Mouse (Mus musculus) lung, embryonic 16.5 days (tissue): Measurements from ENCODE around the gene Stk24. TPM values are rescaled to one million over a fixed set of nuclear protein-coding genes. Genes with fewer than 3 reads are reported as not detected.

ENCODE experiments used
- ATAC-seq: fragments of 200-750 bp; cut with Nextera tagmentation; 2 replicates; pipeline ENCODE4 v1.8.0; 2017; ENCODE audit warnings: low read depth, mild to moderate bottlenecking, moderate library complexity
- H3K27ac ChIP-seq: fragments of 300-500 bp; sonication (generic); 2 replicates; pipeline ENCODE4 v1.5.1; 2014; ENCODE audit warnings: mild to moderate bottlenecking, control low read depth, low read length
- H3K27me3 ChIP-seq: fragments of 300-500 bp; sonication (generic); 2 replicates; pipeline ENCODE4 v1.6.1; 2014; ENCODE audit warnings: low read depth, low read length, mixed read lengths; ENCODE audit not compliant: control insufficient read depth, insufficient read depth
- H3K36me3 ChIP-seq: fragments of 300-500 bp; sonication (generic); 2 replicates; pipeline ENCODE4 v1.6.1; 2014; ENCODE audit warnings: low read length; ENCODE audit not compliant: control insufficient read depth, insufficient read depth
- H3K4me1 ChIP-seq: fragments of 300-500 bp; sonication (generic); replicated peaks from 2 replicates; pipeline ENCODE4 v1.6.1; 2014; ENCODE audit warnings: low read length, mixed read lengths; ENCODE audit not compliant: control insufficient read depth, insufficient read depth
- H3K4me2 ChIP-seq: fragments of 300-500 bp; sonication (generic); 2 replicates; pipeline ENCODE4 v1.6.1; 2014; ENCODE audit warnings: low read depth, low read length, control low read depth
- H3K4me3 ChIP-seq: fragments of 300-500 bp; sonication (generic); 2 replicates; pipeline ENCODE4 v1.5.1; 2014; ENCODE audit warnings: mild to moderate bottlenecking, low read length, control low read depth
- H3K9ac ChIP-seq: fragments of 300-500 bp; sonication (generic); 2 replicates; pipeline ENCODE4 v1.6.1; 2014; ENCODE audit warnings: low read length, control low read depth
- H3K9me3 ChIP-seq: fragments of 300-500 bp; sonication (generic); 2 replicates; pipeline ENCODE4 v1.6.1; 2016; ENCODE audit warnings: low read length; ENCODE audit not compliant: control insufficient read depth
- WGBS: fragments of 180-500 bp; shearing (Covaris S2); extraction: QIAGEN DNeasy Blood & Tissue Kit; methylation state at CpG from one replicate; pipeline ENCODE4 v1.1.7; 2014; 5-methylcytosine and 5-hydroxymethylcytosine counted together
- polyA plus RNA-seq: library from polyadenylated mRNA; unstranded; fragments of >200 nt; fragmentation: Nextera tagmentation; extraction: Ambion mirVana; gene quantifications from 2 replicates; pipeline ENCODE4 v1.2.1, GENCODE M21; 2015

Gene Stk24
- polyA plus RNA-seq, 1 experiment from 2014 or later: 35.9 TPM

DNA sequence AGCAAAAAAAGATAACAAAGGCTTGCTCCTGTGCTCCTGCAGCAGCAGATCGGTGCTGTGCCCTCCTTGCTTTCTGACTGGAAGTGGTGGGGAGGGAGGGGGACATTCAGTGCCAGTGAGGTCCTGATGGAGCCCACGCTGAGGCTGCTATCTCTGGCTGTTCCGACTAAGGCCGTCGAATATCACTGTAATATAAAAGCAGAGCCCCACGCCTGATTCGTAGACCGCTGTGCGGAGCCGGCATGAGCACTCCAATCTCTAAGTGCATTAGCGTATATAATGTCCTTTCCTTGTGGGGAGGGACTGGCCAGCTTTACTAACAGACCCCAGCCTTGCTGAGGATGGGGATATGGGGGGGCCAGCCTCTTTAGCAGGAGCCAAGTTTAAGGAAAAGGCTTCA, 120.5 kb downstream of the Stk24 start:
- H3K27ac ChIP-seq: no peak overlapping the region
- H3K27me3 ChIP-seq: no peaks in the 10 kb centered on the region
- H3K9ac ChIP-seq: no peak overlapping the region
- no peaks in the 10 kb centered on the region for H3K9me3 ChIP-seq
- peaks cover 6% of the 10 kb centered on the region; the same call in 1 of the 2 replicates for H3K36me3 ChIP-seq
- H3K4me2 ChIP-seq: no peak overlapping the region
- peaks cover 16% of the 10 kb centered on the region for H3K4me1 ChIP-seq
- WGBS: 73% methylated on average over 11 of the region's 11 CpGs
- ATAC-seq: no peak
- H3K4me3 ChIP-seq: no peak overlapping the region

DNA sequence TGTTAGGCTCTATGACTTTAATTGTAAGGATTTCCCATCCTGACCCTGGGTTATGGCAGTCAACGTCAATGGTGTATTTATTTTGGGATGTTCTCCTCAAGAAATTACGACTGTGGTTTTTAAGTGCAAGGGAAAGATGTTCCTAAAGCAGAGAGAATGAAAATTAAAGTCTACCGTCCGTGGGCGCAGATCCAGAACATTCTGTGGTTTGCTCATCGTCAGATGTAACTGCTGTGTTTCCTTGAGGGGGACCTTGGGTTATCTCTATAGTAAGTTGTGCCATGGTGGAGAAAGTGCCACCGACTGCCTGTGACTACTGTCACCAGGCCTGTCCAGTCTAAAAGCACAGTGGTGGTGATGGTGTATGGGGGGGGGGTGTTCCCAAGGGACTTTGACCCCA, 122.9 kb downstream of the Stk24 start:
- Histone ChIP-seq H3K4me2 (no peak overlapping the region), H3K4me3 (no peak overlapping the region), H3K9ac (no peak overlapping the region), H3K27me3 (no peaks in the 10 kb centered on the region), H3K9me3 (no peaks in the 10 kb centered on the region), H3K27ac (no peak overlapping the region), H3K4me1 (peaks cover 3% of the 10 kb centered on the region), H3K36me3 (peaks cover 6% of the 10 kb centered on the region; the same call in 1 of the 2 replicates)
- no peak for ATAC-seq
- WGBS: 84% methylated on average over 7 of the region's 7 CpGs

DNA sequence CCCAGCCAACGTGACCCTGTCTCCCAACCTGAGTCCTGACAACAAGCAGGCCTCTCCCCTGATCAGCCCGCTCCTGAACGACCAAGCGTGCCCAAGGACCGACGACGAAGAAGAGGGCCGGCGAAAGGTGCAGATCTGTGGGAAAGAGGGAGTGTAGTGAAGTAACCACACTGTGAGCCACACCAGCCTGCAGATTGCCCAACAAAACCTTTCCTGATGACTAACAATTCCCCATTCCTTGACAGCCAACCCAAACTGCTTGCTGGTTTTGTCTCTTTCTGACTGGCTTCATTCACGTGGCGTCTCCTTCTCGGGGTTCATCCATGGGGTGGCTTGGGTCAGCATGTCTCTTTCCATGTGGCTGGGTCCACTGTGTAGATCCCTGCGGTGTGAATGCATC, 124.3 kb downstream of the Stk24 start:
- no peak overlapping the region for H3K4me2 ChIP-seq
- H3K36me3 ChIP-seq: peaks cover 6% of the 10 kb centered on the region; the same call in 1 of the 2 replicates
- H3K27ac ChIP-seq: no peak overlapping the region
- H3K9me3 ChIP-seq: no peaks in the 10 kb centered on the region
- peaks cover 3% of the 10 kb centered on the region; the same call in 1 of the 2 replicates for H3K4me1 ChIP-seq
- WGBS: 84% methylated on average over 13 of the region's 13 CpGs
- no peaks in the 10 kb centered on the region for H3K27me3 ChIP-seq
- no peak overlapping the region for H3K4me3 ChIP-seq
- no peak for ATAC-seq
- no peak overlapping the region for H3K9ac ChIP-seq

DNA sequence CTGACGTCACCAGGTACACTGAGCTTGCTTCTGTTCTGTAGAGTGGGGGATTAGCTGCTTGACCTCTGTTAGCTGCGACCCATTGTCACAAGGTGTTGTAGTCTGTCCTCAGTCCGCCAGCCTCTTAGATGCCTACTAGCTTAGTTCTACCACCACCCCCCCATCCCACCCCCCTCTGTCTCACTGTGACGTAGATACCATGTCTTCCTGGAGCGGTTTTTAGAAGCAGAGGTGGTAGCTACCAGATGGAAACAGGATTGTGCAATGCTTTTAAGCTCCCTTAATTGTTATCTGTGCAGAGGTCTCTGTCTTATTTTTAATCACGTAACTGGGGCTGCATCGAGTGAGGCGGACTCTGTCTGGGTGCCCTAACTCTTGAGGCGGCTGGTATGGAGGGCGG, 124.9 kb downstream of the Stk24 start:
- H3K36me3 ChIP-seq: peaks cover 9% of the 10 kb centered on the region
- ATAC-seq: no peak
- 86% methylated on average over 10 of the region's 10 CpGs for WGBS

DNA sequence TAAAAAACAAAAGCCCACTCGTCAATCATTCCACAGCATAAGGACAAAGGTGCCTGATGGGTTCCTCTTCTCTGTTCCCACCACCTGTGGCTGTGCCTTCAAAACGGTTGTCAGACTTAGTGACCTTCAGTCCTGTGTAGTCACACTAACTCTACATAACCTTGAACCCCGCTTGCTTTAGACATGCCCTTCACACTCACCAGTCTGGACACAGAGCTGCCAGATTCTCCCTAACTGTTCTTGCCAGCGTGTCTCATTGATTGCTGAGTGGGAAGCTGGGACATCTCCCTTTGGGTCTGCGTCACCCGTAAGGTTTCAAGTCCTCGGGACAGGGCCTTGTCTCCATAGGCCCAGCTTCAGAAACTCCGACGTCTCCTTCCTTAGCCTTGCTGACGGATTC, 127.3 kb downstream of the Stk24 start:
- peaks cover 4% of the 10 kb centered on the region for H3K36me3 ChIP-seq

More for the DNA sequence above, 124.9 kb downstream of the Stk24 start:
- no peak overlapping the region for H3K4me2 ChIP-seq
- peaks cover 3% of the 10 kb centered on the region; the same call in 1 of the 2 replicates for H3K4me1 ChIP-seq
- H3K9me3 ChIP-seq: no peaks in the 10 kb centered on the region
- no peak overlapping the region for H3K4me3 ChIP-seq
- no peak overlapping the region for H3K27ac ChIP-seq
- H3K27me3 ChIP-seq: no peaks in the 10 kb centered on the region
- no peak overlapping the region for H3K9ac ChIP-seq

DNA sequence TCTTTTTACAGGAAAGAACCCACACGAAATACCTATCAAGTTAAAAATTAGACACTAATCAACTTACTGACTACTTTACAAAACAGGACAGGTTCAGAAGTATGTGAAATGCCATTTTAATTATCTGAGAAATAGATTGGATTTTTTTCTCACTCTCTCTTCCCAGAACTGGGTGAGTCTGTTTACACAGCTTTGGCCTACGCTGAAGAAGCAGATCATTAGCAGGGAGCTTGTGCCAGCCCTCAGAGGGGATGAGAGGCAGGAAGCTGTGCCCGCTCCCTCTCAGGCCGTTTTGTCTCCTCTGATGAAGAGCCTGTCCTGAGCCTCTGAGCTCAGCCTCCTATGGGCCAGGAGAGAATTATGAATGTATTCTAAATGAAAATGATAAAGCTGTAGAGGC, 128.1 kb downstream of the Stk24 start:
- 32% methylated on average over 4 of the region's 4 CpGs for whole genome bisulfite sequencing
- H3K9ac ChIP-seq: no peak overlapping the region
- H3K9me3 ChIP-seq: no peaks in the 10 kb centered on the region
- no peak overlapping the region for H3K4me3 ChIP-seq
- peaks cover 10% of the 10 kb centered on the region for H3K4me1 ChIP-seq
- ATAC-seq: no peak
- peaks cover 3% of the 10 kb centered on the region for H3K36me3 ChIP-seq
- no peak overlapping the region for H3K4me2 ChIP-seq
- H3K27me3 ChIP-seq: no peaks in the 10 kb centered on the region
- H3K27ac ChIP-seq: no peak overlapping the region

More for the DNA sequence above, 127.3 kb downstream of the Stk24 start:
- no peak overlapping the region for H3K27ac ChIP-seq
- 87% methylated on average over 10 of the region's 10 CpGs for WGBS
- no peaks in the 10 kb centered on the region for H3K27me3 ChIP-seq
- H3K9me3 ChIP-seq: no peaks in the 10 kb centered on the region
- H3K4me1 ChIP-seq: peaks cover 10% of the 10 kb centered on the region
- H3K4me2 ChIP-seq: no peak overlapping the region
- no peak for ATAC-seq
- H3K9ac ChIP-seq: no peak overlapping the region
- H3K4me3 ChIP-seq: no peak overlapping the region

DNA sequence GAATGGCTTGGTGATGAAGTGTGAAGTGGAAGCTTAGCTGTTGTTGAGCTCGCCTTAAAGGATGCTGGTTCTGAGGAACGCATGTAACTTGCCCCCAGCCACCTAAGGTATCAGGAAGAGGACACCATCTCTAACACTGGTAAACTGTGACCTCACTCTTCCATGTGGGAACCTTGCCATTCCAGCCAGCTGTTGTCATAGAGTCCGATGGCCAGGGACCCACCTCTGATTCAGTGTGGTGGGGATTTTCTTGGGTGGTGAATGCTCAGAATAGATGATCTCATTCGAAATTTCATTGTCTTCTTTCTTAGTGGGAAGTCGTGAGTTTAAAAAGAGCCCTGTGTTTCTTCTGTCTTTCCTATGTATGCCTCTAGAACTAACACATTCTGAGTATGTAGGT, 128.7 kb downstream of the Stk24 start:
- no peaks in the 10 kb centered on the region for H3K9me3 ChIP-seq
- H3K36me3 ChIP-seq: peaks cover 3% of the 10 kb centered on the region
- no peak overlapping the region for H3K4me3 ChIP-seq
- no peak overlapping the region for H3K4me2 ChIP-seq
- H3K27ac ChIP-seq: no peak overlapping the region
- no peak overlapping the region for H3K9ac ChIP-seq
- no peak for ATAC-seq
- 71% methylated on average over 5 of the region's 5 CpGs for WGBS
- no peaks in the 10 kb centered on the region for H3K27me3 ChIP-seq
- peaks cover 10% of the 10 kb centered on the region for H3K4me1 ChIP-seq

DNA sequence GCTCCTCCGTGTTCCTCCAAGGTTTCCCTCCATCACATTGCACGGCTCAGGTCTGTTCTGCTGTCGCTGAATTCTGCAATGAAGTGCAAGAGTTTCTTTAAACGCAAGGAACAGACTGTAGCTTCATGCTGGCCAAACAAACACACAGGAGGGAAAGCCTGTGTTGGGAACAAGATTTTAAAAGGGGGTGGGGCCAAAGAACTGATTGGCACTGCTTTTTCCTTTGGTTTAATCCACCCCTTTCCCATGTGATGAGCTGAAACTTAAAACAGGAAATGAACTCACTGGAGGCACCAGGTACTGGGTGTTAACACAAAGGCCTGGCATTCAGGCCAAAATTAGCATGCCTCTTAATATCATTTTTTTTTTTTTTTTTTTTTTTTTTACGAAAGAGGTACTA, 131.5 kb downstream of the Stk24 start:
- H3K9ac ChIP-seq: no peak overlapping the region
- peaks cover 13% of the 10 kb centered on the region for H3K36me3 ChIP-seq
- no peak overlapping the region for H3K27ac ChIP-seq
- peaks cover 10% of the 10 kb centered on the region for H3K4me1 ChIP-seq
- 75% methylated on average over 5 of the region's 5 CpGs for WGBS
- H3K9me3 ChIP-seq: no peaks in the 10 kb centered on the region
- ATAC-seq: no peak
- no peak overlapping the region for H3K4me3 ChIP-seq
- no peaks in the 10 kb centered on the region for H3K27me3 ChIP-seq
- no peak overlapping the region for H3K4me2 ChIP-seq

DNA sequence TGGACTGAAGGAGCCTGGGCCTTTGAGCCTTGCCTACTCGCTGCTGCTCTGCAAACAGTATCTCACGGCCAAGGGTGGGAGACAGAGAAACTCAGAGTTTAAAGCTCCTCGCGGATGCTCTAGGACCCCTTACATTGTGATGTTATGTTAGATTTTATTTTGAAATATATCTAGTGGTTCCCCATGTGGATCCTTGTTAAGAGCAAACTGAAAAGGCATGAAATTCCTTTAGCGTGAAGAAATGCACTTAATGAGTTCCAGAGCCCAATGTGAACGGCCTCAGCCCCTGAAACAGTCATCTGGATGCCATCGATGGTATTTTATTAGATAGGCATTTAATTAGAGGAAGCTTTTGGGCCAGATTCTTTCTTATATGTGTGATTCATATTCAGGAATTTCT, 132.5 kb downstream of the Stk24 start:
- no peak for ATAC-seq
- H3K27ac ChIP-seq: no peak overlapping the region
- peaks cover 16% of the 10 kb centered on the region for H3K36me3 ChIP-seq
- no peak overlapping the region for H3K4me2 ChIP-seq
- H3K27me3 ChIP-seq: no peaks in the 10 kb centered on the region
- WGBS: 53% methylated on average over 7 of the region's 7 CpGs
- H3K9me3 ChIP-seq: no peaks in the 10 kb centered on the region
- H3K4me3 ChIP-seq: no peak overlapping the region
- no peak overlapping the region for H3K9ac ChIP-seq
- H3K4me1 ChIP-seq: peaks cover 10% of the 10 kb centered on the region
